ENCODE assay signal across 7 mouse cellular contexts in the genomic region with DNA sequence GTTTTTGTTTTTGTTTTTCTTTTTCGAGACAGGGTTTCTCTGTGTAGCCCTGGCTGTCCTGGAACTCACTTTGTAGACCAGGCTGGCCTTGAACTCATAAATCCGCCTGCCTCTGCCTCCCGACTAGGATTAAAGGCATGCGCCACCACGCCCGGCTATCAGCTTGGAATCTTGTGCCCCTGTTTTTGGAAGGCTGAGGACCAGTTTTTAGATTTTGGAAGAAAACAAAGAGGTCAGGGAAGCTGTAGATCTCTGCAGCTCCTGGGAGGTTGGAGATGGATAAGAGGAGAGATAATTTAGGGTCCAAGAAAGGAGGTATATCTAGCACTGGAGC. TPM values are rescaled to one million over a fixed set of nuclear protein-coding genes. Genes with fewer than 3 reads are reported as not detected.
DNase-seq lines count a peak whose midpoint lies in the region; ATAC-seq and TF ChIP-seq lines count a peak whose summit lies in the region.
"Not testable (repeated sequence)": the region's sequence is repeated elsewhere in the genome, so short reads cannot be mapped to it uniquely, and the experiment has no call there.

No protein-coding gene starts in this region.

- not testable (repeated sequence) for TF ChIP-seq EP300 in lung, postnatal 0 days (IDR thresholded peaks at IDR 0.05)

- peaks cover 46% of the 10 kb centered on the region for H3K4me1 ChIP-seq in erythroblast, embryonic 14.5 days (ENCODE audit: control insufficient read depth)
- peaks cover 56% of the 10 kb centered on the region for H3K4me1 ChIP-seq in heart, embryonic 13.5 days
- peaks cover 21% of the 10 kb centered on the region; the same call in 1 of the 2 replicates for H3K4me1 ChIP-seq in intestine, embryonic 15.5 days (replicated peaks)
- not testable (repeated sequence) for H3K4me1 ChIP-seq in limb, embryonic 14.5 days (ENCODE audit: control insufficient read depth, insufficient read depth, low read length)
- peaks cover 25% of the 10 kb centered on the region for H3K4me1 ChIP-seq in lung, postnatal 0 days (ENCODE audit: insufficient read depth, low read depth, low read length)
- peaks cover 64% of the 10 kb centered on the region for H3K4me1 ChIP-seq in neural tube, embryonic 13.5 days (replicated peaks)

- H3K9me3 ChIP-seq in erythroblast, embryonic 14.5 days (ENCODE audit: control insufficient read depth, low read length); heart, embryonic 13.5 days; intestine, embryonic 15.5 days; limb, embryonic 14.5 days (ENCODE audit: control insufficient read depth, low read length); lung, postnatal 0 days (ENCODE audit: low read length); neural tube, embryonic 13.5 days: not testable (repeated sequence)

- peak overlapping the region; percentile 85 for H3K27ac ChIP-seq in heart, embryonic 13.5 days (replicated peaks)
- H3K27ac ChIP-seq in intestine, embryonic 15.5 days = not testable (repeated sequence)
- H3K27ac ChIP-seq in limb, embryonic 14.5 days (replicated peaks; ENCODE audit: low read depth, low read length) = peak overlapping the region; percentile 79
- H3K27ac ChIP-seq in lung, postnatal 0 days (ENCODE audit: low read length) = peak overlapping the region; percentile 90
- peak overlapping the region; percentile 87; the same call in 1 of the 2 replicates for H3K27ac ChIP-seq in neural tube, embryonic 13.5 days (replicated peaks)

- peak overlapping the region; percentile 83 for H3K4me2 ChIP-seq in heart, embryonic 13.5 days
- peak overlapping the region; percentile 70 for H3K4me2 ChIP-seq in intestine, embryonic 15.5 days (replicated peaks)
- peak overlapping the region; percentile 72 for H3K4me2 ChIP-seq in limb, embryonic 14.5 days (replicated peaks; ENCODE audit: low read depth, low read length, severe bottlenecking)
- peak overlapping the region; percentile 61 for H3K4me2 ChIP-seq in lung, postnatal 0 days (replicated peaks; ENCODE audit: low read depth, low read length)
- peak overlapping the region; percentile 71 for H3K4me2 ChIP-seq in neural tube, embryonic 13.5 days

- H3K27me3 ChIP-seq in erythroblast, embryonic 14.5 days (ENCODE audit: control insufficient read depth); heart, embryonic 13.5 days (replicated peaks); intestine, embryonic 15.5 days (replicated peaks); limb, embryonic 14.5 days (ENCODE audit: control insufficient read depth, insufficient read depth, low read length); lung, postnatal 0 days (replicated peaks; ENCODE audit: insufficient read depth, low read length); neural tube, embryonic 13.5 days: not testable (repeated sequence)

- peaks cover 67% of the 10 kb centered on the region for H3K36me3 ChIP-seq in erythroblast, embryonic 14.5 days (ENCODE audit: control insufficient read depth)
- peaks cover 62% of the 10 kb centered on the region for H3K36me3 ChIP-seq in heart, embryonic 13.5 days
- H3K36me3 ChIP-seq in intestine, embryonic 15.5 days = peaks cover 28% of the 10 kb centered on the region
- peaks cover 58% of the 10 kb centered on the region for H3K36me3 ChIP-seq in limb, embryonic 14.5 days (ENCODE audit: control insufficient read depth, insufficient read depth, low read length)
- peaks cover 14% of the 10 kb centered on the region; the same call in 1 of the 2 replicates for H3K36me3 ChIP-seq in lung, postnatal 0 days (ENCODE audit: insufficient read depth, low read length)
- peaks cover 47% of the 10 kb centered on the region for H3K36me3 ChIP-seq in neural tube, embryonic 13.5 days

- H3K9ac ChIP-seq in heart, embryonic 13.5 days = peak overlapping the region; percentile 94
- peak overlapping the region; percentile 76 for H3K9ac ChIP-seq in intestine, embryonic 15.5 days
- peak overlapping the region; percentile 76 for H3K9ac ChIP-seq in limb, embryonic 14.5 days (ENCODE audit: low read depth, low read length, severe bottlenecking)
- H3K9ac ChIP-seq in lung, postnatal 0 days (replicated peaks; ENCODE audit: low read depth) = peak overlapping the region; percentile 75
- peak overlapping the region; percentile 88 for H3K9ac ChIP-seq in neural tube, embryonic 13.5 days

- WGBS in heart, embryonic 13.5 days = 8% methylated on average over 6 of the region's 6 CpGs
- 4% methylated on average over 6 of the region's 6 CpGs for WGBS in intestine, embryonic 15.5 days
- WGBS in limb, embryonic 14.5 days = 3% methylated on average over 6 of the region's 6 CpGs
- 2% methylated on average over 6 of the region's 6 CpGs for WGBS in lung, postnatal 0 days
- WGBS in neural tube, embryonic 13.5 days = 7% methylated on average over 6 of the region's 6 CpGs

- peak; percentile 33 for DNase-seq in adrenal gland, adult 2 months
- not testable (repeated sequence) for DNase-seq in limb, embryonic 14.5 days (ENCODE audit: low spot score); lung, postnatal 0 days (ENCODE audit: low spot score)

- not testable (repeated sequence) for TF ChIP-seq CTCF in lung, postnatal 0 days (IDR thresholded peaks at IDR 0.05)

- peak overlapping the region; percentile 91 for H3K4me3 ChIP-seq in erythroblast, embryonic 14.5 days (replicated peaks)
- H3K4me3 ChIP-seq in heart, embryonic 13.5 days = peak overlapping the region; percentile 90
- H3K4me3 ChIP-seq in intestine, embryonic 15.5 days (replicated peaks) = peak overlapping the region; percentile 73
- peak overlapping the region; percentile 73 for H3K4me3 ChIP-seq in limb, embryonic 14.5 days (replicated peaks; ENCODE audit: low read length)
- peak overlapping the region; percentile 69 for H3K4me3 ChIP-seq in lung, postnatal 0 days (ENCODE audit: low read depth, low read length)
- peak overlapping the region; percentile 81 for H3K4me3 ChIP-seq in neural tube, embryonic 13.5 days

- not testable (repeated sequence) for TF ChIP-seq POLR2A in limb, embryonic 14.5 days (IDR thresholded peaks at IDR 0.05; ENCODE audit: borderline replicate concordance, extremely low read depth, insufficient read depth, insufficient read length)

- ATAC-seq in heart, embryonic 13.5 days (ENCODE audit: extremely low read depth, insufficient number of reproducible peaks, low FRiP score, low TSS enrichment); intestine, embryonic 15.5 days; limb, embryonic 14.5 days (ENCODE audit: low FRiP score, low read depth); lung, postnatal 0 days; neural tube, embryonic 13.5 days (ENCODE audit: low read depth): not testable (repeated sequence)

RNA-seq across cellular contexts. Expression of gene Ndufa7, which starts 0.6 kb away (rescaled TPM):
- total RNA-seq in adrenal gland, adult 2 months (2021) = 100 to 1,000 TPM; 507 to 539 TPM
- 556 and 578 TPM in 2 replicates for polyA plus RNA-seq in adrenal gland, adult 2 months (2012; rRNA removed)
- polyA plus RNA-seq in erythroblast, embryonic 14.5 days (2012) = 125 and 152 TPM in 2 replicates
- polyA plus RNA-seq in heart, embryonic 13.5 days (2015; fragmentation: Nextera tagmentation; extraction: Ambion mirVana) = 527 and 576 TPM in 2 replicates
- 492 and 540 TPM in 2 replicates for polyA plus RNA-seq in intestine, embryonic 15.5 days (2015; fragmentation: Nextera tagmentation; extraction: Ambion mirVana)
- 302 and 363 TPM in 2 replicates for polyA plus RNA-seq in limb, embryonic 14.5 days (2012; rRNA removed)
- 505 and 530 TPM in 2 replicates for polyA plus RNA-seq in limb, embryonic 14.5 days (2014; fragmentation: Nextera tagmentation; extraction: Ambion mirVana)
- polyA plus RNA-seq in lung, postnatal 0 days (2015; fragmentation: Nextera tagmentation; extraction: Ambion mirVana) = 455 and 501 TPM in 2 replicates
- 558 and 559 TPM in 2 replicates for polyA plus RNA-seq in neural tube, embryonic 13.5 days (2015; fragmentation: Nextera tagmentation; extraction: Ambion mirVana)

RNA-seq across cellular contexts. Expression of gene Rps28, which starts 0.6 kb away (rescaled TPM):
- 1,000 to 10,000 TPM; 1,533 to 1,560 TPM for total RNA-seq in adrenal gland, adult 2 months (2021)
- polyA plus RNA-seq in adrenal gland, adult 2 months (2012; rRNA removed) = 387 and 446 TPM in 2 replicates
- 366 and 664 TPM in 2 replicates for polyA plus RNA-seq in erythroblast, embryonic 14.5 days (2012)
- 570 and 648 TPM in 2 replicates for polyA plus RNA-seq in heart, embryonic 13.5 days (2015; fragmentation: Nextera tagmentation; extraction: Ambion mirVana)
- polyA plus RNA-seq in intestine, embryonic 15.5 days (2015; fragmentation: Nextera tagmentation; extraction: Ambion mirVana) = 1,025 and 1,054 TPM in 2 replicates
- polyA plus RNA-seq in limb, embryonic 14.5 days (2012; rRNA removed) = 1,470 and 1,488 TPM in 2 replicates
- polyA plus RNA-seq in limb, embryonic 14.5 days (2014; fragmentation: Nextera tagmentation; extraction: Ambion mirVana) = 1,253 and 1,319 TPM in 2 replicates
- polyA plus RNA-seq in lung, postnatal 0 days (2015; fragmentation: Nextera tagmentation; extraction: Ambion mirVana) = 906 and 1,023 TPM in 2 replicates
- polyA plus RNA-seq in neural tube, embryonic 13.5 days (2015; fragmentation: Nextera tagmentation; extraction: Ambion mirVana) = 530 and 625 TPM in 2 replicates

RNA-seq across cellular contexts. Expression of gene Kank3, which starts 14.6 kb away (rescaled TPM):
- 10 to 100 TPM; 55.9 to 66.2 TPM for total RNA-seq in adrenal gland, adult 2 months (2021)
- polyA plus RNA-seq in adrenal gland, adult 2 months (2012; rRNA removed) = 164 and 195 TPM in 2 replicates
- polyA plus RNA-seq in erythroblast, embryonic 14.5 days (2012) = 0.03 TPM in 2 replicates
- polyA plus RNA-seq in heart, embryonic 13.5 days (2015; fragmentation: Nextera tagmentation; extraction: Ambion mirVana) = 40.0 and 47.0 TPM in 2 replicates
- 23.0 and 30.5 TPM in 2 replicates for polyA plus RNA-seq in intestine, embryonic 15.5 days (2015; fragmentation: Nextera tagmentation; extraction: Ambion mirVana)
- 45.3 and 52.3 TPM in 2 replicates for polyA plus RNA-seq in limb, embryonic 14.5 days (2012; rRNA removed)
- polyA plus RNA-seq in limb, embryonic 14.5 days (2014; fragmentation: Nextera tagmentation; extraction: Ambion mirVana) = 31.1 and 32.1 TPM in 2 replicates
- polyA plus RNA-seq in lung, postnatal 0 days (2015; fragmentation: Nextera tagmentation; extraction: Ambion mirVana) = 186 and 211 TPM in 2 replicates
- polyA plus RNA-seq in neural tube, embryonic 13.5 days (2015; fragmentation: Nextera tagmentation; extraction: Ambion mirVana) = 36.2 and 40.3 TPM in 2 replicates

RNA-seq across cellular contexts. Expression of gene Cd320, which starts 17.9 kb away (rescaled TPM):
- total RNA-seq in adrenal gland, adult 2 months (2021) = 10 to 100 TPM; 34.2 to 42.8 TPM
- 85.2 and 99.1 TPM in 2 replicates for polyA plus RNA-seq in adrenal gland, adult 2 months (2012; rRNA removed)
- polyA plus RNA-seq in erythroblast, embryonic 14.5 days (2012) = 0.26 and 0.86 TPM in 2 replicates
- 48.1 and 50.0 TPM in 2 replicates for polyA plus RNA-seq in heart, embryonic 13.5 days (2015; fragmentation: Nextera tagmentation; extraction: Ambion mirVana)
- polyA plus RNA-seq in intestine, embryonic 15.5 days (2015; fragmentation: Nextera tagmentation; extraction: Ambion mirVana) = 53.3 and 61.3 TPM in 2 replicates
- 42.9 and 45.9 TPM in 2 replicates for polyA plus RNA-seq in limb, embryonic 14.5 days (2012; rRNA removed)
- 57.9 and 59.4 TPM in 2 replicates for polyA plus RNA-seq in limb, embryonic 14.5 days (2014; fragmentation: Nextera tagmentation; extraction: Ambion mirVana)
- polyA plus RNA-seq in lung, postnatal 0 days (2015; fragmentation: Nextera tagmentation; extraction: Ambion mirVana) = 37.6 and 39.3 TPM in 2 replicates
- 52.7 and 57.4 TPM in 2 replicates for polyA plus RNA-seq in neural tube, embryonic 13.5 days (2015; fragmentation: Nextera tagmentation; extraction: Ambion mirVana)

RNA-seq across cellular contexts. Expression of gene Angptl4, which starts 43.3 kb away (rescaled TPM):
- 100 to 1,000 TPM in 1 of 2 experiments, 10 to 100 TPM in 1; 44.5 to 100 TPM for total RNA-seq in adrenal gland, adult 2 months (2021)
- 131 and 261 TPM in 2 replicates for polyA plus RNA-seq in adrenal gland, adult 2 months (2012; rRNA removed)
- polyA plus RNA-seq in erythroblast, embryonic 14.5 days (2012) = 0.07 TPM in 1 of 2 replicates, not detected in the other
- 17.0 and 17.8 TPM in 2 replicates for polyA plus RNA-seq in heart, embryonic 13.5 days (2015; fragmentation: Nextera tagmentation; extraction: Ambion mirVana)
- polyA plus RNA-seq in intestine, embryonic 15.5 days (2015; fragmentation: Nextera tagmentation; extraction: Ambion mirVana) = 20.7 and 23.4 TPM in 2 replicates
- 29.7 and 32.6 TPM in 2 replicates for polyA plus RNA-seq in limb, embryonic 14.5 days (2012; rRNA removed)
- 44.2 and 61.1 TPM in 2 replicates for polyA plus RNA-seq in limb, embryonic 14.5 days (2014; fragmentation: Nextera tagmentation; extraction: Ambion mirVana)
- polyA plus RNA-seq in lung, postnatal 0 days (2015; fragmentation: Nextera tagmentation; extraction: Ambion mirVana) = 125 and 137 TPM in 2 replicates
- polyA plus RNA-seq in neural tube, embryonic 13.5 days (2015; fragmentation: Nextera tagmentation; extraction: Ambion mirVana) = 22.8 and 24.5 TPM in 2 replicates

Comparison
In these comparisons a context has a peak if more than half of its experiments do, and no peak if none do; other contexts are left out.
1. RNA of gene Kank3, which starts 14.6 kb away (polyA plus RNA-seq): 186 to 211 TPM in lung, postnatal 0 days, 164 to 195 TPM in adrenal gland, adult 2 months, 31.1 to 52.3 TPM in limb, embryonic 14.5 days, 36.2 to 40.3 TPM in neural tube, embryonic 13.5 days, 40.0 to 47.0 TPM in heart, embryonic 13.5 days and 23.0 to 30.5 TPM in intestine, embryonic 15.5 days; 0.03 TPM in erythroblast, embryonic 14.5 days; every median in the first group is over 10 times any median in the second.
2. Peak in every context shown above with its lines, with median percentiles within 50 percentile points of each other: H3K4me3 ChIP-seq, H3K4me2 ChIP-seq and H3K9ac ChIP-seq.